Mouse (Mus musculus) forebrain, embryonic 13.5 days (tissue): ENCODE data around the gene Pus3. TPM values are rescaled to one million over a fixed set of nuclear protein-coding genes. Genes with fewer than 3 reads are reported as not detected.
"Not testable (repeated sequence)": the region's sequence is repeated elsewhere in the genome, so short reads cannot be mapped to it uniquely, and the experiment has no call there.

ENCODE experiments used
- ATAC-seq: fragments of 200-750 bp; cut with Nextera tagmentation; 2 replicates; pipeline ENCODE4 v1.8.0; 2017
- H3K27ac ChIP-seq: fragments of 300-500 bp; sonication (generic); 2 replicates; pipeline ENCODE4 v1.5.1; 2015; ENCODE audit warnings: inconsistent platforms, mild to moderate bottlenecking, moderate library complexity
- H3K27me3 ChIP-seq: fragments of 300-500 bp; sonication (generic); 2 replicates; pipeline ENCODE4 v1.6.1; 2015; ENCODE audit warnings: mild to moderate bottlenecking, inconsistent platforms
- H3K36me3 ChIP-seq: fragments of 300-500 bp; sonication (generic); 2 replicates; pipeline ENCODE4 v1.6.1; 2015; ENCODE audit warnings: mild to moderate bottlenecking, inconsistent platforms; ENCODE audit not compliant: poor library complexity, severe bottlenecking
- H3K4me1 ChIP-seq: fragments of 300-500 bp; sonication (generic); 2 replicates; pipeline ENCODE4 v1.6.1; 2015; ENCODE audit warnings: inconsistent platforms
- H3K4me2 ChIP-seq: fragments of 300-500 bp; sonication (generic); 2 replicates; pipeline ENCODE4 v1.6.1; 2015; ENCODE audit warnings: inconsistent platforms, mild to moderate bottlenecking, moderate library complexity
- H3K4me3 ChIP-seq: fragments of 300-500 bp; sonication (generic); 2 replicates; pipeline ENCODE4 v1.5.1; 2015; ENCODE audit warnings: mild to moderate bottlenecking, inconsistent platforms
- H3K9ac ChIP-seq: fragments of 300-500 bp; sonication (generic); 2 replicates; pipeline ENCODE4 v1.6.1; 2015; ENCODE audit warnings: mild to moderate bottlenecking, inconsistent platforms
- H3K9me3 ChIP-seq: fragments of 300-500 bp; sonication (generic); replicated peaks from 2 replicates; pipeline ENCODE4 v1.6.1; 2016; ENCODE audit warnings: inconsistent platforms
- WGBS: fragments of 180-500 bp; shearing (Covaris S2); methylation state at CpG from one replicate; pipeline ENCODE4 v1.1.7; 2015; 5-methylcytosine and 5-hydroxymethylcytosine counted together
- polyA plus RNA-seq: library from polyadenylated mRNA; unstranded; fragments of >200 nt; fragmentation: Nextera tagmentation; extraction: Ambion mirVana; gene quantifications from 2 replicates; pipeline ENCODE4 v1.2.1, GENCODE M21; 2015

Pus3 gene
- polyA plus RNA-seq, 1 experiment from 2014 or later = 20.0 TPM

DNA sequence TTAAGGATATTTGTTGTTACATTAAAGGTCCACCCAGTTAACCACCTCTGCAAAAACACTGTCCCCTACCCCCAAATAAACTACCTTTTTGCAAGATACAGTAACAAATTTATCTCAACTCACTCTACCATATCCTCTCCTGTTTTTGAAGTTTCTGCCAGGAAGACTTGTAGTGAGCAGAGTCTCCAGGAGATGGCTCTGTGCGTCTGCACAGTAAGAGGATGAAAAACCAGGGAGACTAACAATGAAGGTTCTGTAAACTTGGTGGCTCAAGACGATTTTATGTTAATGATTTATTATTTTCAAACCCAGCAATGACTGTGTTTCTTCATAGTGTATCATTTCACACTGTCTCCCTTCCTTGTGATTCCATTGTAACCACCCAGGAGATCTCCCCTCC is 34.5 kb downstream of the Pus3 start:
- no peak overlapping the region for H3K4me3 ChIP-seq
- WGBS = 16% methylated on average over 2 of the region's 2 CpGs
- no peak overlapping the region for H3K9ac ChIP-seq
- no peaks in the 10 kb centered on the region for H3K9me3 ChIP-seq
- no peaks in the 10 kb centered on the region for H3K36me3 ChIP-seq
- no peak for ATAC-seq
- no peak overlapping the region for H3K27ac ChIP-seq
- no peak overlapping the region for H3K4me2 ChIP-seq
- H3K4me1 ChIP-seq = no peaks in the 10 kb centered on the region
- H3K27me3 ChIP-seq = no peaks in the 10 kb centered on the region

DNA sequence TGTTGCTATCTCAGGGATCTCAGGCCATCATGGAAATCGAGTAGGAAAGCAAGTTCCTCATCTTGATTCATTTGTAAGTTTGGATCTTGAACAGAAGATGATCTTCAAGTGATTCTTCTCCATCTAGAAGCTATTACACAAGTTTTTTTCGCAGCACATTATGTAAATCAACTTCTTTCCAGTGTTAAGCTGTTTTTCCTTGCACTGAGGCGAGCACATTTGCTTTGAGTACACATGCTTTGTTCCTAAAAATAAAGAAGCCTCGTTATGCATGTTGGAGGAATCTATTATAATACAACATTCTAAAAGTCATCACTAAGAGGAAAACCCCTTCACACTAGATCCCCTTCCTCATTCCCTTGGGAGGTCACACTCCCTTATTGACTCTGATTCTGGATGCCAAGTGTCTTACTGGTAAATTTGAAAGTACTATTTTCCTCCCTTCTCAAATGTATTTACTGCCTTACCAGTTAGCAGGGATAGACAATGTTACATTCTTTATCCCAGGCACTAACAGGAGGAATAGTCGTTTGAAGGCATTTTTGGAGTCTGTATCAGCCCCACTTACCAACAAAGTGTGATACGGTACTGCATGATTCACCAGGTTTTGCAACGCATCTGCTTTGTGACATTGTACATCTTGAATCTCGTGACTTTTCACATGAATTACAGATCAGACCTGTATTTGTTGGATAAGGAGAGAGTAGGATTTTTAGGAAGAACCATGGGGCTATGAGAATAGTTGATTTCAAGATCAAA is 49.4 kb downstream of the Pus3 start:
- 59% methylated on average over 8 of the region's 8 CpGs for WGBS
- Histone ChIP-seq H3K4me3 (no peak overlapping the region), H3K4me1 (no peaks in the 10 kb centered on the region), H3K9me3 (no peaks in the 10 kb centered on the region), H3K9ac (no peak overlapping the region), H3K36me3 (no peaks in the 10 kb centered on the region), H3K27me3 (no peaks in the 10 kb centered on the region), H3K27ac (no peak overlapping the region), H3K4me2 (no peak overlapping the region)
- ATAC-seq = no peak

DNA sequence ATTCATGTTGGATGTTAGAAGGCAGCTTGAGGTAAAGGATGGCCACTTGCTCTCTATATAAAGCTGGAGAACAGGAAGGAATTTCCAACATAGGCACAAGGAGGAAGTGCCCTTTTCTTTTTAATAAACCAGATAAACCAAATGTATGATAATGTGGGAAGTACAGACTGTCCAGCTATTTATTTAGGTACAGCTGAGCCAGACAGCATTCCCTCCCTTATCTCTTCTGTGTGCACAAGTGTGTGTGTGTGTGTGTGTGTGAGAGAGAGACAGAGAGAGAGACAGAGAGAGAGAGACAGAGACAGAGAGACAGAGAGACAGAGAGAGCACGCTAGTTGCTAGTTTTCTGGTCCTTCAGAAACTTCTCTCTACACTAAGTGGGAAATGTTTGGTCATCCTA is 53.4 kb downstream of the Pus3 start, which contains the start of gene Pate4:
Gene Pate4 (minus strand): TSS at position 101 of the 400 bp plus-strand sequence.
- no peak within 1 kb of the TSS for H3K4me3 ChIP-seq
- no peaks in the 10 kb centered on the region for H3K9me3 ChIP-seq
- H3K4me1 ChIP-seq = no peaks in the 10 kb centered on the region
- no peak for ATAC-seq
- H3K27me3 ChIP-seq = no peaks in the 10 kb centered on the region
- no peak within 1 kb of the TSS for H3K4me2 ChIP-seq
- no peaks in the 10 kb centered on the region for H3K36me3 ChIP-seq
- H3K27ac ChIP-seq = no peak within 1 kb of the TSS
- H3K9ac ChIP-seq = no peak within 1 kb of the TSS
- 80% methylated on average over 1 of the region's 1 CpGs for WGBS

DNA sequence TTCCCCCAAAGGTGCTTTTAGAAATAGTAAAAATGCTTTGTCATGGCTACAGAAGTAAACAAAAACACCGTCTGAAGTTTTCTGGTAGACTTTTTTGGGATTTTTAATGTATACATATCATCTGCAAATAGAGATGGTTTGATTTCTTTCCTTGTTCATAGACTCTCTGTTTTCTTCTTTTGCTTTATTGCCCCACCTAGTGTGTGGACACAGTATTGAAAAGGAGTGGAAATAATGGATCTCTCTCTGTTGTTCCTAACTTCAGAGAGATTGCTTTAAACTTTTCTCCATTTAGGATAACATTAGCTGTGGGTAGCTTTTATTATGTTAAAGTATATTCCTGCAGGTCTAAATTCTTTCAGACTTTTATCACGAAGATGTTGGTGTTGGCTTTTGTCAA is 55.6 kb downstream of the Pus3 start:
- ATAC-seq = no peak
- Histone ChIP-seq H3K9ac (no peak overlapping the region), H3K36me3 (no peaks in the 10 kb centered on the region), H3K27ac (no peak overlapping the region), H3K9me3 (no peaks in the 10 kb centered on the region), H3K4me1 (no peaks in the 10 kb centered on the region), H3K27me3 (no peaks in the 10 kb centered on the region), H3K4me3 (no peak overlapping the region), H3K4me2 (no peak overlapping the region)
- whole genome bisulfite sequencing = 29% methylated on average over 2 of the region's 2 CpGs

DNA sequence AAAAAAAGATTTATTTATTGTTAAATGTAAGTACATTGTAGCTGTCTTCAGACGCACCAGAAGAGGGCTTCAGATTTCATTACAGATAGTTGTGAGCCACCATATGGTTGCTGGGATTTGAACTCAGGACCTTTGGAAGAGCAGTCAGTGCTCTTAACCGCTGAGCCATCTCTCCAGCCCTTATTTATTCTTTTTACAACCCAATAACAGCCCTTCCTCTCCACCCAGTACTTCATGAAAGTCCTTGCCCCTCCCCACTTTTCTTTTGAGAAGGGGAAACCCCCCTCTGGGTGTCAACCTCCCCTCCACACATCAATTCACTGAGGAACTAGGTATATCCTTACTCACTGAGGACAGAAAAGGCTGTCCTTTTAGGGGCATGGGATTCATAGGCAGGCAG is 58.4 kb downstream of the Pus3 start:
- not testable (repeated sequence) for H3K27ac ChIP-seq, ATAC-seq, H3K4me3 ChIP-seq, H3K27me3 ChIP-seq, H3K36me3 ChIP-seq, H3K9ac ChIP-seq, H3K9me3 ChIP-seq, H3K4me2 ChIP-seq, H3K4me1 ChIP-seq
- 78% methylated on average over 2 of the region's 2 CpGs for WGBS

Other genes starting within 250 kb of the Pus3 start
- gene Cdon, start 137.5 kb upstream of the Pus3 start, polyA plus RNA-seq = 20.7 and 22.1 TPM in 2 replicates
- not detected in 2 replicates for gene Gm1113, start 40.3 kb upstream of the Pus3 start, polyA plus RNA-seq
- gene Ddx25, start 67 bp upstream of the Pus3 start, polyA plus RNA-seq = 13.2 and 14.9 TPM in 2 replicates
- 1.6 and 2.1 TPM in 2 replicates for gene Pate2, start 11.7 kb downstream of the Pus3 start, polyA plus RNA-seq
- gene Hyls1, start 11.8 kb downstream of the Pus3 start, polyA plus RNA-seq = 29.0 and 29.7 TPM in 2 replicates
- not detected in 2 replicates for gene Pate4, start 53.3 kb downstream of the Pus3 start, polyA plus RNA-seq
- gene Pate3, start 89.6 kb downstream of the Pus3 start, polyA plus RNA-seq = not detected in 2 replicates
- gene Pate1, start 128.8 kb downstream of the Pus3 start, polyA plus RNA-seq = not detected in 2 replicates
- not detected in 2 replicates for gene Gm17677, start 182.5 kb downstream of the Pus3 start, polyA plus RNA-seq
- gene Gm17727, start 219.5 kb downstream of the Pus3 start, polyA plus RNA-seq = not detected in 2 replicates
- not detected in 2 replicates for gene Gm27235, start 231.5 kb downstream of the Pus3 start, polyA plus RNA-seq
- gene D730048I06Rik, start 231.5 kb downstream of the Pus3 start, polyA plus RNA-seq = not detected in 2 replicates